Mouse (Mus musculus) neural tube, embryonic 10.5 days (tissue): ENCODE measurements around the gene Tubb5.

ENCODE experiments used
- DNase-seq: peaks from one replicate; pipeline ENCODE4 v3.0.0-alpha.2; 2017; ENCODE audit warnings: low spot score; ENCODE audit errors: extremely low spot score

Gene Tubb5

GRCm38 (mm10) chr17:35796835-35797234 is 41.3 kb downstream of the Tubb5 start:
- no peak for DNase-seq

DNA sequence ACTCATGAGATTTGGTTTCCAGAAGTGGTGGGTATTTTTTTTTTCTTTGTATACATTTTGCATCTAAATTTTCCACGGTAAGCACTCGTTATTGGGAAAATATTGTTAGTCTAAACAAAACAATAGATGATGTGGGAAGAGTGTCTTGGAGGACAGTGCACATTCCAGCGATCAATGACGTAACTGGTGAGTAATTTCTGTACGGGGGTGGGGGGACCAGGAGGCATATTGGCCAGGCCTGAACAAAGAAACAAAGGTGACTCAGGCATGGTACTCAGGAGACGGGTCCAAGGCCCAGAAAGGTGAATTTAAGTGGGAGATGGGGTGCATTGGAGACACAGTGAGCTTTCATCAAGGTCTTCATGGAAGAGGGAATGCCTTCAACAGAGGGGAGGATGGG is 42.5 kb downstream of the Tubb5 start:
- no peak for DNase-seq

DNA sequence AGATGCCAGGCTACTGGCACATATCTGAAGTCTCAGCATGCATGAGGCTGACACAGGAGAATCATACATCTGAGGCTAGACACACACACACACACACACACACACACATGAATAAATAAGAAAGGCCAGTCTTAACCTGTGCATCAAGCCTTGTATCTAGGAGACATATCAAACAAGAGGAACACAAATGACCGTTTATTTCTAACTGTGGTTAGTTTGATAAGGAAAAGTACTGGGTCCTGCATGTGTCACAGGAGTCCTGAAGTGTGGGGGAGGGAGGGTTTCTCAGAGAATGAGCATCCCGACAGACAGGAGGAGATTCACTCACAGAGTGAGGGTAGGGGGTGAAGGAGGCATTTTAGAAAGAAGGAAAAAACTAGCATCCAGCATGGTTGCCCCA is 43.0 kb downstream of the Tubb5 start:
- no peak for DNase-seq

- no peak for DNase-seq
These were observed 45.3 kb downstream of the Tubb5 start for GRCm38 (mm10) chr17:35792837-35793236.

DNA sequence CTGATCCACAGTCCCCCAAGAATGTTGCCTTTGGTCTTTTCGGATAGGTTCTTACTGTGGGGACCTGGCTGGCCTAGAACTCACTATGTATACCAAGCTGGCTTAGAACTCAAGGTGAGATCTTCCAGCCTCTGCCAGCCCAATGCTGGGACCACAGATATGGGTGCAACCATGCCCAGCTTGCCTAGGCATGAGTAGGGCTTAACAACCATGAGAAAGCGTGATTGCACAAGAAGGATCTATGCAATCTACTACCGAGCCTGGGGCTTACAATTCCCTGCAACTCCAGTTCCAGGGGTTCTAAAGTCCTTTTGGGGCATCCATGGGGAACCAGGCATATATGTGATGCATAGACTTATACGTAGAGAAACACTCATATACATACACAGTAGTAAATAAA is 47.2 kb downstream of the Tubb5 start:
- DNase-seq: no peak

DNA sequence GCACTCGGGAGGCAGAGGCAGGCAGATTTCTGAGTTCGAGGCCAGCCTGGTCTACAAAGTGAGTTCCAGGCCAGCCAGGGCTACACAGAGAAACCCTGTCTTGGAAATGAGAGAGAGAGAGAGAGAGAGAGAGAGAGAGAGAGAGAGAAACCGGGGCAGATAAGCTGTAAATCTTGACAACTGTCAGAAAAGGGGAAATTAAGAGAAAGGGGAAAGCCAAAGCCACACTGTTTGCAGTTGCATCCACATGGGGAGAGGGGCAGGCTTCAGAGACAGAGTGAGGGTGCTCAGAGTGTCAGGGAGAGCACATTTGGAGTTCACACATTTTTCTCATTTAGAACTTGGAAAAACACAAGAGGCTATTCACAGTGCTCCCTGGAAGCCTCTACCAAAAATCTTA is 50.1 kb downstream of the Tubb5 start:
- no peak for DNase-seq

- DNase-seq: no peak
These were observed 50.6 kb downstream of the Tubb5 start for GRCm38 (mm10) chr17:35787493-35787892.

DNA sequence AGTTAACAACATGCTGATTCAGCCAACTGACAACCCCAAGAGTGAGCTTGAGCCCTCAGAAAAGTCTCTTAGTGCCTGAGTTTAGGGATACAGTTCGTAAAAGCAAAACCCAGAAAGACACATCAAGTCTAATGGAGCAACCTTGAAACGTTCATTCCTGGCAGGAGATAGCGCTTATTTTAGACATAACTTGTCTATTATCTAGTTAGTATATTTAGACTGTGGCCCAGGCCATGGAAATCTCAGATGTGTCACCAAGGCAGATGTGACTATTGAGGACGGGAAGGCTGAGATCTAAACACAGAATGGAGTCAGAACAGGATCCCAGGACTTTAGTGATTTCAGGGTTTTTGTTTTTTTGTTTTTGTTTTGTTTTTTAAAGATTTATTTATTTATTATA is 53.0 kb downstream of the Tubb5 start:
- no peak for DNase-seq

DNA sequence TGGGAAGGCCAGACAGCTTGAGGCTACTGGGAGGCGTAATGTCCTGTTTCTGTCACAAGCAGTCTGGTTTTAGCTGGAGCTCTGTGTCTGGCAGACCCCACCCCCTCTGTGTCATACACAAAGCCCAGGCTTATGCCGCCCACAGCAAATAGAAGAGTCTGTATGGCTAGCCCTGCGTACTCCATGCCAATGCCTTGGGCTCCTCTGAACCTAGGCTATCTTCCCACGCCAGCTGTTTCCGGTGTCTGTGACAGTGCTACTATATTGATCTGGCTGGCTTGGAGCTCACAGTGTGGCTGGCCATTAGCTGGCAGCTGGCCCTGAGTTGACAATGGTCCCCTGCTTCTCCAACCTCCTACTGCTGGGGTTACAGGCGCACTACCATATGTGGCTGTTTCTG is 54.2 kb downstream of the Tubb5 start:
- DNase-seq: no peak
